Mouse (Mus musculus): ENCODE measurements around the gene Armc10. TPM values are rescaled to one million over a fixed set of nuclear protein-coding genes. Genes with fewer than 3 reads are reported as not detected.
A peak's percentile ranks its signal among the peaks of the same experiment; 100 is the strongest.

The Armc10 gene
- polyA plus RNA-seq, 1 experiment from 2014 or later: 93.1 TPM

DNA sequence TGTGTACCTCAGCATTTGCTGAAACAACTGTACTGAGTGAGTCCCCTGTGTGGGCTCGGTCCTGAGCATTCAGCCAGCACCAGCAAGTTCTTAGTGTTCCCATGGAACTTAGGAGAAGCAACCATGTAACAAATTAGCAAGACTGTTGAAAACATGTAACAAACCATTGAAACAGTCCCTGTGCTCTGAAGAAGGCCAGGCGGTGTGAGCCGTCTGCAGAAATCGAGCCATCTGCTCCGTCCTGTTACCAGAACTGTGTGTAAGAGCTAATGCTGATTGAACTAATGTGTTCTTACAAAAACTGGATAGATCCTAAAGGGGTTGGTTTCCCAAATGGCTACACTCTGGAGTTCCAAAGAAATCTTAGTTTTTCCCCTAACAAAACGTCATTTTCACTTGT is 15.2 kb downstream of the Armc10 start:
- WGBS: 93% methylated on average over 6 of the region's 6 CpGs

GRCm38 (mm10) chr5:21663081-21663480 is 17.5 kb downstream of the Armc10 start:
- 93% methylated on average over 11 of the region's 11 CpGs for WGBS
- H3K36me3 ChIP-seq (ENCODE audit: control insufficient read depth, insufficient read depth, low read length): peaks cover 9% of the 10 kb centered on the region

More for the DNA sequence above, 15.2 kb downstream of the Armc10 start:
- Histone ChIP-seq H3K27me3 (ENCODE audit: control insufficient read depth, insufficient read depth, low read length) (no peaks in the 10 kb centered on the region), H3K4me3 (ENCODE audit: low read depth, low read length) (no peak overlapping the region), H3K36me3 (ENCODE audit: control insufficient read depth, insufficient read depth, low read length) (peaks cover 9% of the 10 kb centered on the region), H3K9me3 (ENCODE audit: control insufficient read depth, low read length) (no peaks in the 10 kb centered on the region), H3K4me2 (no peak overlapping the region), H3K4me1 (ENCODE audit: control insufficient read depth, insufficient read depth, low read length) (no peaks in the 10 kb centered on the region), H3K9ac (ENCODE audit: low read length) (no peak overlapping the region), H3K27ac (ENCODE audit: low read depth, low read length) (no peak overlapping the region)
- DNase-seq (ENCODE audit: low spot score, missing footprints) (no peak), ATAC-seq (ENCODE audit: low FRiP score) (no peak)

GRCm38 (mm10) chr5:21667191-21668137 is 21.9 kb downstream of the Armc10 start:
- Histone ChIP-seq H3K27ac (ENCODE audit: low read depth, low read length) (no peak overlapping the region), H3K9me3 (ENCODE audit: control insufficient read depth, low read length) (no peaks in the 10 kb centered on the region), H3K27me3 (ENCODE audit: control insufficient read depth, insufficient read depth, low read length) (no peaks in the 10 kb centered on the region), H3K36me3 (ENCODE audit: control insufficient read depth, insufficient read depth, low read length) (peaks cover 11% of the 10 kb centered on the region), H3K4me1 (ENCODE audit: control insufficient read depth, insufficient read depth, low read length) (no peaks in the 10 kb centered on the region), H3K4me2 (no peak overlapping the region), H3K9ac (ENCODE audit: low read length) (peak overlapping the region; percentile 20; the same call in 1 of the 2 replicates), H3K4me3 (ENCODE audit: low read depth, low read length) (no peak overlapping the region)
- 66% methylated on average over 8 of the region's 8 CpGs for WGBS
- DNase-seq (ENCODE audit: low spot score, missing footprints): no peak
- ATAC-seq (ENCODE audit: low FRiP score): 0 out of 2 replicates have a peak, but pooled peaks have one; percentile 27

More at GRCm38 (mm10) chr5:21663081-21663480, 17.5 kb downstream of the Armc10 start:
- ATAC-seq (ENCODE audit: low FRiP score) (no peak), DNase-seq (ENCODE audit: low spot score, missing footprints) (no peak)
- H3K4me2 ChIP-seq: no peak overlapping the region
- no peaks in the 10 kb centered on the region for H3K4me1 ChIP-seq (ENCODE audit: control insufficient read depth, insufficient read depth, low read length)
- no peaks in the 10 kb centered on the region for H3K9me3 ChIP-seq (ENCODE audit: control insufficient read depth, low read length)
- no peaks in the 10 kb centered on the region for H3K27me3 ChIP-seq (ENCODE audit: control insufficient read depth, insufficient read depth, low read length)
- H3K27ac ChIP-seq (ENCODE audit: low read depth, low read length): no peak overlapping the region
- H3K9ac ChIP-seq (ENCODE audit: low read length): no peak overlapping the region
- H3K4me3 ChIP-seq (ENCODE audit: low read depth, low read length): no peak overlapping the region

DNA sequence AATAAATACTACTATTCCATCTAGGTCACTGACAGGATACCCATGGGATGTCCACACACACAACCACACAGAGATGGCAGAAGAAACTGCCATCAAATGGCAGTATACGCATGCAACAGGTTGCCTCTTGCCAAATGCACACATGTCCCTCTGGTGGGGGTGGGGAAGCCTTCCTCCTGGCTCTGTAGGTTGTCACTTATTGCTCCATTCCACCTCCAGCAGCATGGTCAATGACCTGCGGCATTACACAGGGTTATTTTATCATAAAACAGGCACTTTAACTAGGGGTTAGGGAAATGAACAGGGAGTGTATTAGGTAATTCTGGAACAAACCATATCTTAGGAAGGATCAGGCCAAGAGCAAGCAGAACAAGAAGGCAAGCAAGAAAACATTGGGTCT is 23.7 kb downstream of the Armc10 start:
- Histone ChIP-seq H3K9ac (ENCODE audit: low read length) (no peak overlapping the region), H3K4me2 (no peak overlapping the region), H3K27me3 (ENCODE audit: control insufficient read depth, insufficient read depth, low read length) (no peaks in the 10 kb centered on the region), H3K4me1 (ENCODE audit: control insufficient read depth, insufficient read depth, low read length) (no peaks in the 10 kb centered on the region), H3K36me3 (ENCODE audit: control insufficient read depth, insufficient read depth, low read length) (peaks cover 2% of the 10 kb centered on the region), H3K4me3 (ENCODE audit: low read depth, low read length) (no peak overlapping the region), H3K9me3 (ENCODE audit: control insufficient read depth, low read length) (no peaks in the 10 kb centered on the region), H3K27ac (ENCODE audit: low read depth, low read length) (no peak overlapping the region)
- ATAC-seq (ENCODE audit: low FRiP score): no peak
- WGBS: 97% methylated on average over 2 of the region's 2 CpGs
- no peak for DNase-seq (ENCODE audit: low spot score, missing footprints)

- ATAC-seq (ENCODE audit: low FRiP score): no peak
- Histone ChIP-seq H3K9ac (ENCODE audit: low read length) (no peak overlapping the region), H3K4me1 (ENCODE audit: control insufficient read depth, insufficient read depth, low read length) (no peaks in the 10 kb centered on the region), H3K4me2 (no peak overlapping the region), H3K27me3 (ENCODE audit: control insufficient read depth, insufficient read depth, low read length) (no peaks in the 10 kb centered on the region), H3K4me3 (ENCODE audit: low read depth, low read length) (no peak overlapping the region), H3K27ac (ENCODE audit: low read depth, low read length) (no peak overlapping the region), H3K9me3 (ENCODE audit: control insufficient read depth, low read length) (no peaks in the 10 kb centered on the region), H3K36me3 (ENCODE audit: control insufficient read depth, insufficient read depth, low read length) (peaks cover 20% of the 10 kb centered on the region)
- DNase-seq (ENCODE audit: low spot score, missing footprints): no peak
- 75% methylated on average over 23 of the region's 23 CpGs for WGBS
Measured at GRCm38 (mm10) chr5:21672812-21673635, 27.4 kb downstream of the Armc10 start.

DNA sequence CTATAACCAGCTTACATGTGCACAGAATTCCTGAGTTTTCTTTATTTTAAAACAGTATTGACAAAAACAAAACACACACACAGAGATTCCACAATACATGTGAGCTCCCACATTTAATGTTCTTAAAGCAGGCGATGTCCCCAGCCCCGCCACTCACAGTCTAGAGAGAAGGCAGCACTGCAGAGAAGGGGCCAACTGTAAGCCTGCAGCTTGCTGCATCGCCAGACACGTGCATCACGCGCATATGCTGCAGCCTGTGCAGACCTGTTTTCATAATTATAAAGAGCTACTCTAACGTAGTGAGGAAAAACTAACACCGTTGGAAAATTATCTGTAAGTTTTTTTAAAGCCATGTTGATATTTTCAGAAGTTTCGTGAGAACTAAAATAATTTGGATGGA is 28.1 kb downstream of the Armc10 start:
- Histone ChIP-seq H3K9me3 (ENCODE audit: control insufficient read depth, low read length) (no peaks in the 10 kb centered on the region), H3K9ac (ENCODE audit: low read length) (no peak overlapping the region), H3K4me3 (ENCODE audit: low read depth, low read length) (no peak overlapping the region), H3K27ac (ENCODE audit: low read depth, low read length) (no peak overlapping the region), H3K4me1 (ENCODE audit: control insufficient read depth, insufficient read depth, low read length) (no peaks in the 10 kb centered on the region), H3K27me3 (ENCODE audit: control insufficient read depth, insufficient read depth, low read length) (no peaks in the 10 kb centered on the region), H3K36me3 (ENCODE audit: control insufficient read depth, insufficient read depth, low read length) (peaks cover 22% of the 10 kb centered on the region), H3K4me2 (no peak overlapping the region)
- 90% methylated on average over 9 of the region's 9 CpGs for WGBS
- no peak for DNase-seq (ENCODE audit: low spot score, missing footprints)
- ATAC-seq (ENCODE audit: low FRiP score): no peak

GRCm38 (mm10) chr5:21675019-21675418 is 29.4 kb downstream of the Armc10 start:
- Histone ChIP-seq H3K9me3 (ENCODE audit: control insufficient read depth, low read length) (no peaks in the 10 kb centered on the region), H3K27ac (ENCODE audit: low read depth, low read length) (no peak overlapping the region), H3K27me3 (ENCODE audit: control insufficient read depth, insufficient read depth, low read length) (no peaks in the 10 kb centered on the region), H3K4me2 (no peak overlapping the region), H3K4me3 (ENCODE audit: low read depth, low read length) (no peak overlapping the region), H3K4me1 (ENCODE audit: control insufficient read depth, insufficient read depth, low read length) (no peaks in the 10 kb centered on the region), H3K36me3 (ENCODE audit: control insufficient read depth, insufficient read depth, low read length) (peaks cover 20% of the 10 kb centered on the region), H3K9ac (ENCODE audit: low read length) (no peak overlapping the region)
- 83% methylated on average over 12 of the region's 12 CpGs for WGBS
- ATAC-seq (ENCODE audit: low FRiP score): no peak
- DNase-seq (ENCODE audit: low spot score, missing footprints): no peak

GRCm38 (mm10) chr5:21675494-21675893 is 29.9 kb downstream of the Armc10 start:
- Histone ChIP-seq H3K4me2 (no peak overlapping the region), H3K27me3 (ENCODE audit: control insufficient read depth, insufficient read depth, low read length) (no peaks in the 10 kb centered on the region), H3K9ac (ENCODE audit: low read length) (no peak overlapping the region), H3K4me3 (ENCODE audit: low read depth, low read length) (no peak overlapping the region), H3K36me3 (ENCODE audit: control insufficient read depth, insufficient read depth, low read length) (peaks cover 20% of the 10 kb centered on the region), H3K27ac (ENCODE audit: low read depth, low read length) (no peak overlapping the region), H3K9me3 (ENCODE audit: control insufficient read depth, low read length) (no peaks in the 10 kb centered on the region), H3K4me1 (ENCODE audit: control insufficient read depth, insufficient read depth, low read length) (no peaks in the 10 kb centered on the region)
- DNase-seq (ENCODE audit: low spot score, missing footprints): no peak
- 96% methylated on average over 23 of the region's 23 CpGs for WGBS
- no peak for ATAC-seq (ENCODE audit: low FRiP score)

- no peak for ATAC-seq (ENCODE audit: low FRiP score)
Measured at GRCm38 (mm10) chr5:21677939-21678338, 32.3 kb downstream of the Armc10 start.

More at GRCm38 (mm10) chr5:21677939-21678338, 32.3 kb downstream of the Armc10 start:
- H3K36me3 ChIP-seq (ENCODE audit: control insufficient read depth, insufficient read depth, low read length): peaks cover 23% of the 10 kb centered on the region
- WGBS: 93% methylated on average over 6 of the region's 6 CpGs
- no peak overlapping the region for H3K4me3 ChIP-seq (ENCODE audit: low read depth, low read length)
- no peak overlapping the region for H3K4me2 ChIP-seq
- no peak for DNase-seq (ENCODE audit: low spot score, missing footprints)
- no peak overlapping the region for H3K9ac ChIP-seq (ENCODE audit: low read length)
- no peaks in the 10 kb centered on the region for H3K9me3 ChIP-seq (ENCODE audit: control insufficient read depth, low read length)
- no peaks in the 10 kb centered on the region for H3K4me1 ChIP-seq (ENCODE audit: control insufficient read depth, insufficient read depth, low read length)
- no peaks in the 10 kb centered on the region for H3K27me3 ChIP-seq (ENCODE audit: control insufficient read depth, insufficient read depth, low read length)
- H3K27ac ChIP-seq (ENCODE audit: low read depth, low read length): no peak overlapping the region
